Mouse (Mus musculus) myocyte (in vitro differentiated cells): ENCODE measurements around the gene Rbfox1. TPM values are rescaled to one million over a fixed set of nuclear protein-coding genes. Genes with fewer than 3 reads are reported as not detected.

Experiments
- H3K27me3 ChIP-seq: one replicate; pipeline ENCODE4 v1.6.1; 2011; ENCODE audit not compliant: control insufficient read depth, insufficient read depth, insufficient read length
- H3K36me3 ChIP-seq: one replicate; pipeline ENCODE4 v1.6.1; 2011; ENCODE audit not compliant: control insufficient read depth, insufficient read depth
- H3K4me2 ChIP-seq: one replicate; pipeline ENCODE4 v1.6.1; 2011; ENCODE audit warnings: low read depth, control low read depth
- H3K4me3 ChIP-seq: one replicate; pipeline ENCODE4 v1.5.1; 2011; ENCODE audit warnings: mild to moderate bottlenecking, control low read depth, moderate library complexity
- H3K79me2 ChIP-seq: one replicate; pipeline ENCODE4 v1.6.1; 2011; ENCODE audit not compliant: control insufficient read depth, insufficient read depth
- H3ac ChIP-seq: one replicate; pipeline ENCODE4 v1.6.1; 2011; ENCODE audit not compliant: control insufficient read depth, insufficient read length
- CEBPB ChIP-seq: IDR thresholded peaks from 2 replicates; pipeline ENCODE4 v1.6.1; 2011; ENCODE audit warnings: mild to moderate bottlenecking, moderate library complexity; ENCODE audit not compliant: poor library complexity, insufficient read depth, severe bottlenecking
- E2F4 ChIP-seq: IDR thresholded peaks from one replicate; pipeline ENCODE4 v1.6.1; 2011; ENCODE audit warnings: mild to moderate bottlenecking, control low read depth, moderate library complexity; ENCODE audit not compliant: insufficient read depth
- MAX ChIP-seq: IDR thresholded peaks from one replicate; pipeline ENCODE4 v1.6.1; 2011; ENCODE audit warnings: low read depth, mild to moderate bottlenecking, control low read depth
- MYOD1 ChIP-seq, 3 experiments: IDR thresholded peaks; one replicate each; pipeline ENCODE4 v1.6.1; 2011; ENCODE audit warnings: control low read depth in 2 of 3, low read depth in 2 of 3, mild to moderate bottlenecking in 2 of 3, moderate library complexity in 1 of 3; ENCODE audit not compliant: insufficient read length in 2 of 3, control insufficient read depth in 1 of 3
- MYOG ChIP-seq, 3 experiments: IDR thresholded peaks; one replicate each; pipeline ENCODE4 v1.6.1; 2011; ENCODE audit warnings: control low read depth in 2 of 3, low read depth in 2 of 3, mild to moderate bottlenecking in 2 of 3; ENCODE audit not compliant: insufficient read length in 2 of 3, control insufficient read depth in 1 of 3, insufficient read depth in 1 of 3
- POLR2A ChIP-seq: IDR thresholded peaks from one replicate; pipeline ENCODE4 v1.6.1; 2011; ENCODE audit warnings: low read depth, mild to moderate bottlenecking, control low read depth, moderate library complexity; ENCODE audit not compliant: insufficient read length
- POLR2AphosphoS2 ChIP-seq: IDR thresholded peaks from one replicate; pipeline ENCODE4 v1.6.1; 2011; ENCODE audit warnings: low read depth, control low read depth; ENCODE audit not compliant: insufficient read length
- REST ChIP-seq: IDR thresholded peaks from one replicate; pipeline ENCODE4 v1.6.1; 2011; ENCODE audit warnings: mild to moderate bottlenecking, control low read depth, moderate library complexity; ENCODE audit not compliant: insufficient read depth, insufficient read length
- SRF ChIP-seq: IDR thresholded peaks from one replicate; pipeline ENCODE4 v1.6.1; 2011; ENCODE audit warnings: low read depth; ENCODE audit not compliant: control insufficient read depth, insufficient read length
- TCF12 ChIP-seq: IDR thresholded peaks from one replicate; pipeline ENCODE4 v1.6.1; 2011; ENCODE audit warnings: mild to moderate bottlenecking, control low read depth; ENCODE audit not compliant: poor library complexity, insufficient read depth, severe bottlenecking
- TCF3 ChIP-seq: IDR thresholded peaks from one replicate; pipeline ENCODE4 v1.6.1; 2011; ENCODE audit warnings: low read depth, control low read depth; ENCODE audit not compliant: insufficient read length
- USF1 ChIP-seq: IDR thresholded peaks from one replicate; pipeline ENCODE4 v1.6.1; 2011; ENCODE audit warnings: low read depth, mild to moderate bottlenecking, control low read depth, moderate library complexity
- polyA plus RNA-seq: library from polyadenylated mRNA; unstranded; fragments of >200 nt; fragmentation: generic; extraction: Trizol; gene quantifications from one replicate; pipeline ENCODE4 v1.2.1, GENCODE M21; 2012; ENCODE audit warnings: missing spikeins

Rbfox1 gene
- polyA plus RNA-seq, 1 experiment = 8.3 TPM

DNA sequence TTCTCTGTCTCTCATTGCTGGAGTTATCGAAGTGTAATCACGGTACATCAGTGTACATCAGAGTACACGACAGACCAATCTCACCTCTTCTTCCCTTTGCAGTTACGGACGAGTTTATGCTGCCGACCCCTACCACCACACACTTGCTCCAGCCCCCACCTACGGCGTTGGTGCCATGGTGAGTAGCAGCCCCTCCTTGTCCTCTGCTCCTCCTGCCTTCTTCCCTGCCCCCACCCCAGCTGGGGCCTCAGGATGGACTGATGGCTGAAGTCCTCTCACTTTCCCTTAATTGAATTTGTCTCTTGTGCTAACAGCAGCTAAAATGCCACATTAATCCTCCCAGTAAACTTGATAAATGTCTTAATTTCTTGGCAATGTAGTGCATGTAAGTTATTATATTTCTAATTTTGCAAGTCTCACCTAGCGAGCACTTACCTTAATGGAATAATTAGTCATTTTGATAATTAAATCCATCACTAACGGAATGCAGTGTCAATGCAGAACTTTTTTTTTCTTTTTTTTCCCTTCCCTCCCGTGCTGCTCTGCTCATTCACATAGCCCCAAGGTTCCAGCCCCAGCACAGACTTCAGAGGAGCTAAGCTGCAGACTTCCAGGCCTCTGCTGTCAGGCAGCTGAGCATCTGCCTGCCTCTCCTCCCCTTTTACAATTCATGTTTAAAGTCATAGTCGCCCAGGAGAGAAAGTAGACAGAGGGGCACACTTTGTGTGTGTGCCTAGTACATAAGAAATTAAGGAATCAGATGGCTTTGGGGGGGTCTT, 1522.9 kb downstream of the Rbfox1 start:
- no peak overlapping the region for H3K4me3 ChIP-seq
- H3K4me2 ChIP-seq = no peak overlapping the region
- H3K36me3 ChIP-seq = no peaks in the 10 kb centered on the region
- TF ChIP-seq MYOD1 (IDR thresholded peaks at IDR 0.05; ENCODE audit: control insufficient read depth in 1 of 3, insufficient read length in 2 of 3, low read depth in 2 of 3) = no peak
- TF ChIP-seq TCF3 = no peak
- no peak for TF ChIP-seq POLR2A
- TF ChIP-seq USF1 = no peak
- TF ChIP-seq TCF12 = no peak
- no peak for TF ChIP-seq SRF
- no peak for TF ChIP-seq CEBPB
- TF ChIP-seq E2F4 = no peak
- H3K79me2 ChIP-seq = no peaks in the 10 kb centered on the region
- no peak overlapping the region for H3ac ChIP-seq
- no peaks in the 10 kb centered on the region for H3K27me3 ChIP-seq

DNA sequence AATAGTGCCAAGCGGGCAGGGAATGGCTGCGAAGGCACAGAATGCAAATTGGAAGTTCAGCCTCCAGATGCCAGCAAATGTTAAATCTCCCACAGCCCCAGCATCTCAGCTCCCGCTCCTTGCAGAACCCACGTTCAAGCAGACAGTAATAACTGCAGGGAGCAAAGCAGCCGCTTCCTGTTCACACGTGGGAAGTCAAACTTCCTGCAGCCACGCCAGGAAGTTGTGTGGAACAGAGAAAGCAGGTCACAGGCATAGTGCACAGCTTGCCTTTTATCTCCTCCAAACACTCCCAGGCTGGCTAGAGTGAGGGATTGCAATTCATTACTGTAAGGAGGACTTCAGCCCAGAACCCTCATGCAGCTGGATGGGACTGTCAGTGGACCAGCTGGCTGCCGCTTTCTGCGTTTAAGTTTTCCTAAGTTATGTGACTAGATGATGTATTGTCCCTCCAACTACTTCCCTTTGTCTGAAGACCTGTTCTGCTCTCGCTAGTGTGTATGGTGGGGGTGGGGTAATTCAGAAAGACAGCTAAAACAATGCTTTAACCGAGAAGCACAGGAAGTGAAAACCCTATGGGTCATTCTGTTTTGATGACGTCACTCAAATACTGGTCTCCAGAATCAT, 1534.6 kb downstream of the Rbfox1 start:
- H3K27me3 ChIP-seq = no peaks in the 10 kb centered on the region

DNA sequence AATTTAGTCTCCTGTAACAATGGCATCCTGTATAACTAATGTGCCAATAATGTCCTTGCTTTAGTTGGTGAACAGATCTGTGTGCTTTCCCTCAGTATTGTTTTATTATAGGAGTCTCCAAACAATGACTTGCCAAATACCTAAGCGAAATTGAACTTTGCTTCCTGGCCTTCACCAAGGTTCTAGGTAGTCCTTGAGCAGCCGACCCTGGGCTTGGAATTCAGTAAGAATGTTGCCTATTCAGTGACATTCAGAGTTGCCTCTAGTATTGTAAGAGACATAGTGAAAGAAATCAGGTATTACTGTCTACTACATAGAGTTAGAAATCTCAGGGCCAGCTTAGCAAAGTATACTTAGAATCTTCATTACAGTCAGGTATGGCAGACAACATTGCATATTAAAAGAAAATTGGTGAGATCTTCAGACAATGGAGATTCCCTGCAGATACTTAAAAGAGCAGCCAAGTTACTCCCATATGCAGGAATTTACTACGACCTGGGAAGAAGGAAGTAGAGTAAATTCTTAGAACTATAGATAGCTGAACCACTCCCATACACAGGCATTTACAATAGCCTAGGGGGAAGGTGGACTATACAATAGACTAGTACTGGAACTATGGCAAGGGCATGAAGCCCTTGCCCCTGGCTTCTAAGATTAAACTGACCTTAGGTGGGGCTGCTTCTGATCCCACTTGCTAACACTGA, 1540.4 kb downstream of the Rbfox1 start:
- H3K4me3 ChIP-seq = no peak overlapping the region
- no peak overlapping the region for H3ac ChIP-seq
- no peaks in the 10 kb centered on the region for H3K27me3 ChIP-seq
- no peak for TF ChIP-seq MYOG (IDR thresholded peaks at IDR 0.05; ENCODE audit: control insufficient read depth in 1 of 3, insufficient read depth in 1 of 3, insufficient read length in 2 of 3, low read depth in 2 of 3)
- no peak overlapping the region for H3K4me2 ChIP-seq
- no peaks in the 10 kb centered on the region for H3K36me3 ChIP-seq
- H3K79me2 ChIP-seq = no peaks in the 10 kb centered on the region

More for the DNA sequence above, 1534.6 kb downstream of the Rbfox1 start:
- TF ChIP-seq TCF3 (no peak), USF1 (no peak), MYOD1 (IDR thresholded peaks at IDR 0.05; ENCODE audit: control insufficient read depth in 1 of 3, insufficient read length in 2 of 3, low read depth in 2 of 3) (no peak), MAX (no peak), MYOG (IDR thresholded peaks at IDR 0.05; ENCODE audit: control insufficient read depth in 1 of 3, insufficient read depth in 1 of 3, insufficient read length in 2 of 3, low read depth in 2 of 3) (no peak), E2F4 (no peak), POLR2AphosphoS2 (no peak), TCF12 (no peak), POLR2A (no peak), REST (no peak)
- no peak overlapping the region for H3K4me3 ChIP-seq
- no peak overlapping the region for H3K4me2 ChIP-seq
- no peaks in the 10 kb centered on the region for H3K79me2 ChIP-seq
- no peak overlapping the region for H3ac ChIP-seq
- H3K36me3 ChIP-seq = no peaks in the 10 kb centered on the region

DNA sequence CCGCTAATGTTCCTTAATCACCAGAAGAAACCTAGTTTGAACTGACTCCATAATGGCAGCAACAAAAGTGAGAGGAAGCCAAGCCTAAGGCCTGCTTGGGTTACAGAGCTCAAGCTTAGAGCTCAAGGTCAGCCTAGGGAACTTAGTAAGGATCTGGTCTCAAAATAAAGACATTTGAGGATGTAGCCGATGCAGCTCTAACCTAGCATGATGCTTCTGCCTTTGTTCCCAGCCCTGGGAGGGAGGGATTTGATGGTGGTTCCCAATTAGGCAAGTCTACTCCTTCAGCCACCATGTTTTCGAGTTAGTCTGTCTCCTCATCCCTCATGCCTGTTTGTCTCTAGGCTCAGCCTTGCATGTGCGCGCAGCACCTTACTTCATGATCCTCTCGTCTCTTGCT, 1548.1 kb downstream of the Rbfox1 start:
- Histone ChIP-seq H3K4me3 (no peak overlapping the region), H3K27me3 (no peaks in the 10 kb centered on the region), H3K4me2 (no peak overlapping the region), H3K79me2 (no peaks in the 10 kb centered on the region), H3K36me3 (no peaks in the 10 kb centered on the region), H3ac (no peak overlapping the region)
- TF ChIP-seq POLR2A = no peak
- TF ChIP-seq E2F4 = no peak
- no peak for TF ChIP-seq CEBPB
- no peak for TF ChIP-seq MYOD1 (IDR thresholded peaks at IDR 0.05; ENCODE audit: control insufficient read depth in 1 of 3, insufficient read length in 2 of 3, low read depth in 2 of 3)
- no peak for TF ChIP-seq REST
- TF ChIP-seq TCF12 = no peak
- no peak for TF ChIP-seq TCF3

DNA sequence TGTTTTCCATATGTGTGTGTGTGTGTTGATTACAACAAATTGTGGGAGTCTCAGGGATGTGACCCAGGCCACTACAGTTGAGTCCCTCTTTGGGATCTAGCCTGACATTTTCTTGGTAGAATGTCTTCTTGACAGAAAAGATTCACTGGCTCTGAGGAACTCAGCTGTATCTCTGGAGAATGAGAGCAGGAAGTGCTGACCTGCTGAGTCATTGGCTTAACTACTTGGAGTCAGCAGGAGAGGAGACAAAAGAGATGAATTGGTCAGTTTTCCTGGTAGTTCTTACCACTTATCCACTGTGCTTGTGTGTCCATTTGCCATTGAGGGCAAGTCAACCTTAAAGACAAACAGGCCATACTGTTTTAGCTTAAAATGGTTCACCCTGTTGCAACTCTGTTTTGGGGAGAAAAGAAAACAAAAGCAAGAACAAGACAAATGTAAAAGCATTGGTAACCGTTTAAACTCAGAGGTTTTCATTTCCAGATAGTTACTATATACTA, 1561.7 kb downstream of the Rbfox1 start:
- H3ac ChIP-seq = no peak overlapping the region
- no peak for TF ChIP-seq POLR2AphosphoS2
- TF ChIP-seq MYOD1 (IDR thresholded peaks at IDR 0.05; ENCODE audit: control insufficient read depth in 1 of 3, insufficient read length in 2 of 3, low read depth in 2 of 3) = no peak
- TF ChIP-seq TCF3 = no peak
- TF ChIP-seq POLR2A = no peak
- TF ChIP-seq CEBPB = no peak
- TF ChIP-seq USF1 = no peak
- no peak for TF ChIP-seq TCF12
- no peak for TF ChIP-seq REST
- TF ChIP-seq MYOG (IDR thresholded peaks at IDR 0.05; ENCODE audit: control insufficient read depth in 1 of 3, insufficient read depth in 1 of 3, insufficient read length in 2 of 3, low read depth in 2 of 3) = no peak
- no peak for TF ChIP-seq MAX
- no peak for TF ChIP-seq SRF
- TF ChIP-seq E2F4 = no peak
- no peak overlapping the region for H3K4me2 ChIP-seq
- no peaks in the 10 kb centered on the region for H3K36me3 ChIP-seq
- H3K4me3 ChIP-seq = no peak overlapping the region
- no peaks in the 10 kb centered on the region for H3K27me3 ChIP-seq
- no peaks in the 10 kb centered on the region for H3K79me2 ChIP-seq
